Mouse (Mus musculus) stomach, postnatal 0 days (tissue): Measurements from ENCODE around the gene Dync1li1.

ENCODE experiments used
- CTCF ChIP-seq: IDR thresholded peaks from 2 replicates; pipeline ENCODE4 v1.5.1; 2016; ENCODE audit warnings: antibody characterized with exemption, low read depth, mild to moderate bottlenecking, moderate library complexity
- EP300 ChIP-seq: optimal IDR thresholded peaks from 2 replicates; pipeline ENCODE3; 2016; ENCODE audit warnings: antibody characterized with exemption

- no peak for TF ChIP-seq CTCF
- TF ChIP-seq EP300: no peak
These were observed 26.6 kb upstream of the Dync1li1 start for GRCm38 (mm10) chr9:114661991-114662390.
